Mouse (Mus musculus): ENCODE measurements at regions not wholly inside any gene's neighbourhood (a gene's known extent, or its start where the extent isn't known, plus 50 kb on each side); places are given as distances from the start of the nearest gene placed in this dataset.

GRCm38 (mm10) chr12:49084505-49084904, 298.0 kb upstream of the Foxg1 start:
- no peaks in the 10 kb centered on the region for H3K9me3 ChIP-seq (ENCODE audit: control insufficient read depth, insufficient read depth, low read depth, low read length)
- in situ Hi-C loops (cut with MboI; ENCODE audit: low sequenced_read_pairs in 2 of 2, unreplicated experiment in 2 of 2) = no loop called here
- TF ChIP-seq ZNF384 (IDR thresholded peaks at IDR 0.05; ENCODE audit: low read depth, low read length) (no peak), HCFC1 (IDR thresholded peaks at IDR 0.05; ENCODE audit: borderline replicate concordance, insufficient read depth, low read length) (no peak), CHD2 (IDR thresholded peaks at IDR 0.05; ENCODE audit: low read depth, low read length) (no peak), MAFK (IDR thresholded peaks at IDR 0.05; ENCODE audit: insufficient read depth, low read depth, low read length) (no peak), ZC3H11A (IDR thresholded peaks at IDR 0.05; ENCODE audit: borderline replicate concordance, low read depth, low read length) (no peak)
- no peaks in the 10 kb centered on the region for H3K36me3 ChIP-seq (ENCODE audit: control insufficient read depth, insufficient read depth, low read length, poor library complexity, severe bottlenecking)
- H3K27ac ChIP-seq (ENCODE audit: insufficient read depth, low read depth, low read length, poor library complexity, severe bottlenecking) = no peak overlapping the region
- no peak for DNase-seq (ENCODE audit: low read depth, low spot score)
- H3K4me1 ChIP-seq (ENCODE audit: control insufficient read depth in 2 of 2, insufficient read depth in 2 of 2, low read length in 2 of 2, poor library complexity in 1 of 2) = no peaks in the 10 kb centered on the region
- H3K9ac ChIP-seq (ENCODE audit: insufficient read depth, low read depth, low read length, poor library complexity, severe bottlenecking) = no peak overlapping the region
- H3K4me3 ChIP-seq (ENCODE audit: insufficient read depth in 1 of 2, low read depth in 1 of 2, low read length in 2 of 2, poor library complexity in 1 of 2, severe bottlenecking in 1 of 2) = no peak overlapping the region

GRCm38 (mm10) chr12:49086076-49086475, 296.4 kb upstream of the Foxg1 start:
- Histone ChIP-seq H3K9me3 (ENCODE audit: control insufficient read depth, insufficient read depth, low read depth, low read length) (no peaks in the 10 kb centered on the region), H3K27ac (ENCODE audit: insufficient read depth, low read depth, low read length, poor library complexity, severe bottlenecking) (no peak overlapping the region), H3K4me1 (ENCODE audit: control insufficient read depth in 2 of 2, insufficient read depth in 2 of 2, low read length in 2 of 2, poor library complexity in 1 of 2) (no peaks in the 10 kb centered on the region), H3K9ac (ENCODE audit: insufficient read depth, low read depth, low read length, poor library complexity, severe bottlenecking) (no peak overlapping the region), H3K4me3 (ENCODE audit: insufficient read depth in 1 of 2, low read depth in 1 of 2, low read length in 2 of 2, poor library complexity in 1 of 2, severe bottlenecking in 1 of 2) (no peak overlapping the region), H3K36me3 (ENCODE audit: control insufficient read depth, insufficient read depth, low read length, poor library complexity, severe bottlenecking) (no peaks in the 10 kb centered on the region)
- no peak for DNase-seq (ENCODE audit: low read depth, low spot score)
- in situ Hi-C loops (cut with MboI; ENCODE audit: low sequenced_read_pairs in 2 of 2, unreplicated experiment in 2 of 2) = no loop called here
- TF ChIP-seq ZNF384 (IDR thresholded peaks at IDR 0.05; ENCODE audit: low read depth, low read length) = no peak
- TF ChIP-seq HCFC1 (IDR thresholded peaks at IDR 0.05; ENCODE audit: borderline replicate concordance, insufficient read depth, low read length) = no peak
- TF ChIP-seq CHD2 (IDR thresholded peaks at IDR 0.05; ENCODE audit: low read depth, low read length) = no peak

- H3K4me3 ChIP-seq (ENCODE audit: insufficient read depth in 1 of 2, low read depth in 1 of 2, low read length in 2 of 2, poor library complexity in 1 of 2, severe bottlenecking in 1 of 2) = no peak overlapping the region
- TF ChIP-seq MAFK (IDR thresholded peaks at IDR 0.05; ENCODE audit: insufficient read depth, low read depth, low read length) = no peak
- no peak for TF ChIP-seq ZNF384 (IDR thresholded peaks at IDR 0.05; ENCODE audit: low read depth, low read length)
- no peak for TF ChIP-seq CHD2 (IDR thresholded peaks at IDR 0.05; ENCODE audit: low read depth, low read length)
- TF ChIP-seq HCFC1 (IDR thresholded peaks at IDR 0.05; ENCODE audit: borderline replicate concordance, insufficient read depth, low read length) = no peak
- no peak for TF ChIP-seq ZC3H11A (IDR thresholded peaks at IDR 0.05; ENCODE audit: borderline replicate concordance, low read depth, low read length)
- in situ Hi-C loops (cut with MboI; ENCODE audit: low sequenced_read_pairs in 2 of 2, unreplicated experiment in 2 of 2) = no loop called here
These were observed 292.3 kb upstream of the Foxg1 start for GRCm38 (mm10) chr12:49090177-49090576.

GRCm38 (mm10) chr12:49105931-49106330, 276.5 kb upstream of the Foxg1 start:
- Histone ChIP-seq H3K9ac (ENCODE audit: insufficient read depth, low read depth, low read length, poor library complexity, severe bottlenecking) (no peak overlapping the region), H3K4me1 (ENCODE audit: control insufficient read depth in 2 of 2, insufficient read depth in 2 of 2, low read length in 2 of 2, poor library complexity in 1 of 2) (no peaks in the 10 kb centered on the region)
- in situ Hi-C loops (cut with MboI; ENCODE audit: low sequenced_read_pairs in 2 of 2, unreplicated experiment in 2 of 2) = no loop called here

More at GRCm38 (mm10) chr12:49090177-49090576, 292.3 kb upstream of the Foxg1 start:
- no peak overlapping the region for H3K27ac ChIP-seq (ENCODE audit: insufficient read depth, low read depth, low read length, poor library complexity, severe bottlenecking)
- no peak overlapping the region for H3K9ac ChIP-seq (ENCODE audit: insufficient read depth, low read depth, low read length, poor library complexity, severe bottlenecking)
- H3K36me3 ChIP-seq (ENCODE audit: control insufficient read depth, insufficient read depth, low read length, poor library complexity, severe bottlenecking) = no peaks in the 10 kb centered on the region
- H3K9me3 ChIP-seq (ENCODE audit: control insufficient read depth, insufficient read depth, low read depth, low read length) = no peaks in the 10 kb centered on the region
- no peaks in the 10 kb centered on the region for H3K4me1 ChIP-seq (ENCODE audit: control insufficient read depth in 2 of 2, insufficient read depth in 2 of 2, low read length in 2 of 2, poor library complexity in 1 of 2)
- DNase-seq (ENCODE audit: low read depth, low spot score) = no peak

More at GRCm38 (mm10) chr12:49105931-49106330, 276.5 kb upstream of the Foxg1 start:
- Histone ChIP-seq H3K36me3 (ENCODE audit: control insufficient read depth, insufficient read depth, low read length, poor library complexity, severe bottlenecking) (no peaks in the 10 kb centered on the region), H3K9me3 (ENCODE audit: control insufficient read depth, insufficient read depth, low read depth, low read length) (no peaks in the 10 kb centered on the region), H3K27ac (ENCODE audit: insufficient read depth, low read depth, low read length, poor library complexity, severe bottlenecking) (no peak overlapping the region), H3K4me3 (ENCODE audit: insufficient read depth in 1 of 2, low read depth in 1 of 2, low read length in 2 of 2, poor library complexity in 1 of 2, severe bottlenecking in 1 of 2) (no peak overlapping the region)
- DNase-seq (ENCODE audit: low read depth, low spot score) = no peak
- TF ChIP-seq HCFC1 (IDR thresholded peaks at IDR 0.05; ENCODE audit: borderline replicate concordance, insufficient read depth, low read length) = no peak
- no peak for TF ChIP-seq MAFK (IDR thresholded peaks at IDR 0.05; ENCODE audit: insufficient read depth, low read depth, low read length)
- no peak for TF ChIP-seq CHD2 (IDR thresholded peaks at IDR 0.05; ENCODE audit: low read depth, low read length)
- TF ChIP-seq ZC3H11A (IDR thresholded peaks at IDR 0.05; ENCODE audit: borderline replicate concordance, low read depth, low read length) = no peak
- no peak for TF ChIP-seq ZNF384 (IDR thresholded peaks at IDR 0.05; ENCODE audit: low read depth, low read length)
